Mouse (Mus musculus): ENCODE measurements around the gene Rtl6. TPM values are rescaled to one million over a fixed set of nuclear protein-coding genes. Genes with fewer than 3 reads are reported as not detected.

The Rtl6 gene
- polyA plus RNA-seq, 1 experiment from 2014 or later: 9.5 TPM

DNA sequence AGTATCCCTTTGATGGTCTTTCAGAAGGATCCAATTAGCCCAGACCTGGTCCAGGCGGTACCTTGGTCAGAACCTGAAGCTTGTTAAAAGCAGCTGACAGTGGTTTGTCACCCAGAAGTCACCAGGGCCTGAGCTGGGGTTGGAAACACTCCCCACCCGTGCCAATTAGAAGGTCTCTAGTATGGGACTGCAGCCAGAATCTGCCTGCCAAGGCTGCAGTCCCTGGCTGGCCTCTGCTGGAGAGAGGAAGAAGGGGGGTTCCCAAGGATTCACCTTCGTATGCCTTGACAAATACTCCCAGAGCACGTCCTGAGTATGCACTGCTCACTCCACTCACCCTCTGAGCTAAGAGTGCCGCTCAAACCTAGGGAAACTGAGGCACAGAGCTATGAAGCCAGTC lies 34.6 kb upstream of the Rtl6 start:
- no peaks in the 10 kb centered on the region for H3K9me3 ChIP-seq (ENCODE audit: control insufficient read depth, low read length)
- H3K36me3 ChIP-seq (ENCODE audit: control insufficient read depth, insufficient read depth, low read length): no peaks in the 10 kb centered on the region
- H3K27ac ChIP-seq (ENCODE audit: low read depth, low read length): no peak overlapping the region
- H3K4me1 ChIP-seq (ENCODE audit: control insufficient read depth, insufficient read depth, low read length): peaks cover 4% of the 10 kb centered on the region; the same call in 1 of the 2 replicates
- 78% methylated on average over 5 of the region's 5 CpGs for WGBS
- H3K4me2 ChIP-seq (replicated peaks; ENCODE audit: low read depth, low read length): no peak overlapping the region
- no peak overlapping the region for H3K4me3 ChIP-seq (ENCODE audit: low read length)
- H3K27me3 ChIP-seq (ENCODE audit: control insufficient read depth, insufficient read depth, low read length): no peaks in the 10 kb centered on the region
- no peak for ATAC-seq (ENCODE audit: low FRiP score, low TSS enrichment)
- no peak overlapping the region for H3K9ac ChIP-seq (ENCODE audit: low read depth, low read length)

DNA sequence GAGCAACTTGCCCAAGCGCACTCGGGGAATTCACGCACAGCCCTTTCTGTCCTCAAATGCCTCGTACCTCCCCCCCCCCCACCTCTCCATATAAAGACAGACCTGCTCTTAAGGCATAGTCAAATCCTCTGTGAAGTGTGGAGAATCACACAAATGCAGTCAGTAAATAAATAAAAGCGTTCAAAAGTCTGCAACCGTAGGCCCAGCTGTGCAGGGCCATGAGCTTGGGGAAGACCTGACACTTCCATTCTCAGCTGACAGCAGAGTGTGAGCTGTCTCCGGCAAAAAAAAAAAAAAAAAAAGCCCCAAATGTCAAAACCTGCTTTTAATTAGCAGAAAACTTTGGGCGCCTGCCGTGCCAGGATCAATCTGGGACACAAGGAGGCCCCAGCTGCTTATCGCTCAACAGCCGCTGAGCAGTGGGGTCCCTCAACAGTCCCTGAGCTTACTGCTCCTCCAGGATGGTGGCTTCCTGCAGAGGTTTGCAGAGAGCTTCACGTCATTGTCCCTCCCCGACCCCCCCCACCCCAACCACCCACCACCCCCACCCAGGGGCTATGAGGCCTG lies 34.0 kb upstream of the Rtl6 start:
- Histone ChIP-seq H3K4me1 (ENCODE audit: control insufficient read depth, insufficient read depth, low read length) (peaks cover 4% of the 10 kb centered on the region; the same call in 1 of the 2 replicates), H3K9ac (ENCODE audit: low read depth, low read length) (no peak overlapping the region), H3K4me3 (ENCODE audit: low read length) (no peak overlapping the region), H3K27ac (ENCODE audit: low read depth, low read length) (no peak overlapping the region), H3K4me2 (replicated peaks; ENCODE audit: low read depth, low read length) (no peak overlapping the region), H3K9me3 (ENCODE audit: control insufficient read depth, low read length) (no peaks in the 10 kb centered on the region), H3K36me3 (ENCODE audit: control insufficient read depth, insufficient read depth, low read length) (no peaks in the 10 kb centered on the region), H3K27me3 (ENCODE audit: control insufficient read depth, insufficient read depth, low read length) (no peaks in the 10 kb centered on the region)
- 45% methylated on average over 13 of the region's 13 CpGs for WGBS
- ATAC-seq (ENCODE audit: low FRiP score, low TSS enrichment): no peak

DNA sequence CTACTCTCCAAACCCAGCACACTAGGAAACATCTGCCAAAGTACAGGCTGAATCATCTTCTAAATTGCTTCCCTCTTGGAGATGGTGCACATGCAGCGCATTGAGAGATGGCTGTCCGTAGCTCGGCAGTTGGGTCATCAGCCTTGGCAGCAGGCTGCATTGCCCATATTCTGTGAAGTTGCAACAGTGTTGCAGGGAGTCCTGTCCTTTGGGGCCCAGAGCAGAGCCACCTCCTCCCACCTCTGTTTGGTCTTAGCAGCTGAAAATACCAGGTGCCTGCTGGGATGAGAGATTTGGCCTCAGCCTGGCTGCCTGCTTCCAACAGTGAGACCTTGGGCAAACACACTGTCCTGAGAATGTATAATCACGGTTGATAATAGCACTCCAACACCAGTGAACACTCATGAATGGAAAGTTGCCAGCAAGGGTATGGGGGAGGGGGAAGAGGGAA lies 30.8 kb upstream of the Rtl6 start:
- no peak for ATAC-seq (ENCODE audit: low FRiP score, low TSS enrichment)
- 76% methylated on average over 4 of the region's 4 CpGs for WGBS
- no peaks in the 10 kb centered on the region for H3K27me3 ChIP-seq (ENCODE audit: control insufficient read depth, insufficient read depth, low read length)
- H3K9ac ChIP-seq (ENCODE audit: low read depth, low read length): no peak overlapping the region
- H3K4me3 ChIP-seq (ENCODE audit: low read length): no peak overlapping the region
- no peak overlapping the region for H3K4me2 ChIP-seq (replicated peaks; ENCODE audit: low read depth, low read length)
- no peak overlapping the region for H3K27ac ChIP-seq (ENCODE audit: low read depth, low read length)
- H3K36me3 ChIP-seq (ENCODE audit: control insufficient read depth, insufficient read depth, low read length): no peaks in the 10 kb centered on the region
- no peaks in the 10 kb centered on the region for H3K9me3 ChIP-seq (ENCODE audit: control insufficient read depth, low read length)
- no peaks in the 10 kb centered on the region for H3K4me1 ChIP-seq (ENCODE audit: control insufficient read depth, insufficient read depth, low read length)

DNA sequence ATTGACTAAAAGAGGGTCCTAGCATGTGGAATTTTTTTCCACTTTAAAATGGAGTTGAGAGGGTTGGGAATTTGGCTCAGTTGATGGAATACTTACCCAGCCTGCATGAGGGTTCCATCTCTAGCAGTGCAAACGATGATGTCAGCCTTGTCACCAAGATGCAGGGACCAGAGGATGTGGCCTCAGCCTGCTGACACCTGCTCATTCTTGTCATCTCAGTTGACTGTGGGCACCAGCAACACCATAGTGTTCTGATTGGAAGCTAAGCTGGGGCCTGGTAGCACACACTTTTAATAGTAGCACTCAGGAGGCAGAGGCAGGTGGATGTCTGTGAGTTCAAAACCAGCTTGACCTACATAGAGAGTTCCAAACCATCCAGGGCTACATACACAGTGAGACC lies 21.0 kb upstream of the Rtl6 start:
- H3K36me3 ChIP-seq (ENCODE audit: control insufficient read depth, insufficient read depth, low read length): no peaks in the 10 kb centered on the region
- no peak overlapping the region for H3K27ac ChIP-seq (ENCODE audit: low read depth, low read length)
- H3K27me3 ChIP-seq (ENCODE audit: control insufficient read depth, insufficient read depth, low read length): no peaks in the 10 kb centered on the region
- H3K4me1 ChIP-seq (ENCODE audit: control insufficient read depth, insufficient read depth, low read length): no peaks in the 10 kb centered on the region
- no peak overlapping the region for H3K4me2 ChIP-seq (replicated peaks; ENCODE audit: low read depth, low read length)
- no peak for ATAC-seq (ENCODE audit: low FRiP score, low TSS enrichment)
- H3K4me3 ChIP-seq (ENCODE audit: low read length): no peak overlapping the region
- 86% methylated on average over 1 of the region's 1 CpGs for WGBS
- H3K9ac ChIP-seq (ENCODE audit: low read depth, low read length): no peak overlapping the region
- H3K9me3 ChIP-seq (ENCODE audit: control insufficient read depth, low read length): no peaks in the 10 kb centered on the region

DNA sequence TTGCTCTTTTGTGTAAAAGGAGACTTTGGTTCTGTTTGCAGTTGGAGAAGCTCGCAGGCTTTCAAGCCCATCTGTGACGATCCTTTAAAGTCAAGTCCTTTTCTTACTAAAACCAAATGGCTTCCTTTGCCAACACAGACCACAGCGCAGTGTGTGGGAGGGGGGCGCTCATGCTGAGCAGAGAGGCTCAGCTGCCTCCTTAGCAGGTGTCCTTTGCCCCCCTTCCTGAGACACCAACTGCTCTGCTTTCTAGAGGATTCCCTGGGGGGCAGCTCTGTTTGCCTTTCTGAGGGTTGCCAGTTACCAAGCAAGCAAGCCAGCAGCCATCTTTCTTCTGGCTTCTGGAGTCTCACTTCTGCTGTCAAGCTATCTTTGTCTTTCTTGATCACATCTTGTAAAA lies 19.4 kb upstream of the Rtl6 start:
- no peak overlapping the region for H3K9ac ChIP-seq (ENCODE audit: low read depth, low read length)
- no peak for ATAC-seq (ENCODE audit: low FRiP score, low TSS enrichment)
- WGBS: 49% methylated on average over 4 of the region's 4 CpGs

DNA sequence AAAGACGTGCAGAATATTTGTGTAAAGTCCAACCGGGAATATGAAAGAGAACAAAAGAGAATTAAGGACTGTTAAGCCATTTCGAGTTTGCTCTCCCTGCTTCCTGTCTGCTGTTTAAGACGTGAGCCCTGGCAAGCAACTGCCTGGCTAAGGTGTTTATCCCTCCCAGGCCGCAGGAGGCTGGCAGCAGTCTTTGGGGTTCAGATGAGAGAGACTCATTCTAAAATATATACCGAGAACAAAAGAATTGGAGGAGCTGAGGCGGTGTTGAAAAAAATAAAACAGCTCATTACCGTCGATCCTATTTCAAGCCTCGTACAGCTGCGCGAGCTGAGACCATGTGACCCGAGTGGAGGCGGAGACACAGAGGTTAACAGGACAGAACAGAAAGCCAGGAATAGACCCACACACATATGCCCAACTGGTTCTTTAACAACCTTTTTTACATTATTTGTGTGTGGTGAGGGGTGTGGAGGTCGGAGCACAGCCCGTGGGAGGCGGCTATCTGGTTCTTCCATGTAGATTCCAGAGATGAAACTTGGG lies 9.0 kb upstream of the Rtl6 start:
- H3K27me3 ChIP-seq (ENCODE audit: control insufficient read depth, insufficient read depth, low read length): no peaks in the 10 kb centered on the region
- H3K9me3 ChIP-seq (ENCODE audit: control insufficient read depth, low read length): no peaks in the 10 kb centered on the region
- no peak overlapping the region for H3K4me2 ChIP-seq (replicated peaks; ENCODE audit: low read depth, low read length)
- no peak overlapping the region for H3K9ac ChIP-seq (ENCODE audit: low read depth, low read length)
- H3K36me3 ChIP-seq (ENCODE audit: control insufficient read depth, insufficient read depth, low read length): no peaks in the 10 kb centered on the region
- ATAC-seq (ENCODE audit: low FRiP score, low TSS enrichment): no peak
- no peaks in the 10 kb centered on the region for H3K4me1 ChIP-seq (ENCODE audit: control insufficient read depth, insufficient read depth, low read length)
- 63% methylated on average over 17 of the region's 17 CpGs for WGBS
- H3K27ac ChIP-seq (ENCODE audit: low read depth, low read length): no peak overlapping the region
- no peak overlapping the region for H3K4me3 ChIP-seq (ENCODE audit: low read length)

More for the DNA sequence above, 19.4 kb upstream of the Rtl6 start:
- H3K27me3 ChIP-seq (ENCODE audit: control insufficient read depth, insufficient read depth, low read length): no peaks in the 10 kb centered on the region
- no peaks in the 10 kb centered on the region for H3K9me3 ChIP-seq (ENCODE audit: control insufficient read depth, low read length)
- H3K27ac ChIP-seq (ENCODE audit: low read depth, low read length): no peak overlapping the region
- H3K4me1 ChIP-seq (ENCODE audit: control insufficient read depth, insufficient read depth, low read length): no peaks in the 10 kb centered on the region
- no peaks in the 10 kb centered on the region for H3K36me3 ChIP-seq (ENCODE audit: control insufficient read depth, insufficient read depth, low read length)
- H3K4me2 ChIP-seq (replicated peaks; ENCODE audit: low read depth, low read length): no peak overlapping the region
- H3K4me3 ChIP-seq (ENCODE audit: low read length): no peak overlapping the region

DNA sequence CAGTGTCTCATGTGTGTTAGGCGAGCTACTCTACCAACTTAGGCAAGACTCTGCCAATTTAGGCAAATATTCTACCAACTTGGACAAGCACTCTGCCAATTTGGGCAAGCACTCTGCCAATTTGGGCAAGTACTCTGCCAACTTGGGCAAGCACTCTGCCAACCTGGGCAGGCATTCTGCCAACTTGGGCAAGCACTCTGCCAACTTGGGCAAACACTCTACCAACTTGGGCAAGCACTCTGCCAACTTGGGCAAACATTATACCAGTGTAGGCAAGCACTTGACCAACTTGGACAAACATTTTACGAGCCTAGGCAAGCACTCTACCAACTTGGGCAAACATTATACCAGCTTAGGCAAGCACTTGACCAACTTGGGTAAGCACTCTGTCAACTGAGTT lies 3.9 kb upstream of the Rtl6 start:
- no peak overlapping the region for H3K27ac ChIP-seq (ENCODE audit: low read depth, low read length)
- 89% methylated on average over 2 of the region's 2 CpGs for WGBS
- ATAC-seq (ENCODE audit: low FRiP score, low TSS enrichment): no peak

DNA sequence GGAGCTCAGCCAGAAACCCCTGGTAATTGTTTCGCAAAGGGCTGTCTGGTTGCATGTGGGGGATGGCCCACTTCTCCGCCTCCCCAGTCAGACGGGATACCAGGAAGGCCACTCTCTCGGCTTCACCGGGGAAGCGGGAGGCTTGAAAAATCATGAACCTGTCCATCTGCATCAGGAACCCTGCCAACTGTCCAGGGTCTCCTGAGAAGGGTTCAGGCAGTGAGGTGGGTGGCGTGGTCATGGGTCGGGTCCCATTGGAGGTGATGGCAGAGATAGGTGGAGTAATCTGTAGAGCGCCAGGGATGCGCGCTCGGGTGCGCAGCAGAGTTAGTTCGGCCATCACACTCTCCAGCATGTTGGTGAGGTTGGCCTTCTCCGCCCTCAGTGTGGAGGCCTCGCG lies 949 bp downstream of the Rtl6 start:
- Histone ChIP-seq H3K9ac (ENCODE audit: low read depth, low read length) (0 out of 2 replicates have a peak overlapping the region, but pooled peaks have one; percentile 76), H3K36me3 (ENCODE audit: control insufficient read depth, insufficient read depth, low read length) (peaks cover 6% of the 10 kb centered on the region; the same call in 1 of the 2 replicates), H3K27me3 (ENCODE audit: control insufficient read depth, insufficient read depth, low read length) (no peaks in the 10 kb centered on the region), H3K4me2 (replicated peaks; ENCODE audit: low read depth, low read length) (peak overlapping the region; percentile 78; the same call in 1 of the 2 replicates), H3K4me1 (ENCODE audit: control insufficient read depth, insufficient read depth, low read length) (no peaks in the 10 kb centered on the region), H3K9me3 (ENCODE audit: control insufficient read depth, low read length) (no peaks in the 10 kb centered on the region), H3K4me3 (ENCODE audit: low read length) (no peak overlapping the region; the same call in 1 of the 2 replicates), H3K27ac (ENCODE audit: low read depth, low read length) (no peak overlapping the region)
- peak; percentile 2; the same call in 1 of the 2 replicates for ATAC-seq (ENCODE audit: low FRiP score, low TSS enrichment)
- 96% methylated on average over 17 of the region's 17 CpGs for WGBS

More for the DNA sequence above, 3.9 kb upstream of the Rtl6 start:
- no peaks in the 10 kb centered on the region for H3K36me3 ChIP-seq (ENCODE audit: control insufficient read depth, insufficient read depth, low read length)
- no peak overlapping the region for H3K4me3 ChIP-seq (ENCODE audit: low read length)
- no peaks in the 10 kb centered on the region for H3K4me1 ChIP-seq (ENCODE audit: control insufficient read depth, insufficient read depth, low read length)
- H3K27me3 ChIP-seq (ENCODE audit: control insufficient read depth, insufficient read depth, low read length): no peaks in the 10 kb centered on the region
- H3K4me2 ChIP-seq (replicated peaks; ENCODE audit: low read depth, low read length): no peak overlapping the region
- no peaks in the 10 kb centered on the region for H3K9me3 ChIP-seq (ENCODE audit: control insufficient read depth, low read length)
- H3K9ac ChIP-seq (ENCODE audit: low read depth, low read length): no peak overlapping the region

DNA sequence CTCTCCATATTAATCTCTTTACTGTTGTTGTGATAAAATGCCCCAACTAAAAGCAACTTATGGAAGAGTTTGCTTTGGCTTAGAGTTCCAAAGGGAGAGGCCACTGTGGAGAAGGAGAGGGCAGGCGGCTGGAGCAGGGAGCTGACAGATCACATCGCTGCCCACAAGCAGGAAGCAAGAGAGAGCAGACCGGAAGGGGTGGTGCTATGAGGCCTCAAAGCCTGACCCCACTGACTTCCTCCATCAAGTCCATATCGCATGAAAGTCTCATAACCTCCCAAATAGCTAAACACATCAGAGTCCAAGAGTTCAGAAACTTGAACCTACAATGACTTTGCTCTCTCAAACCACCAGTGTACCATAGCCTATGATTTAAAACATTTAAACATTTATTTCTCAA lies 6.6 kb downstream of the Rtl6 start:
- no peaks in the 10 kb centered on the region for H3K4me1 ChIP-seq (ENCODE audit: control insufficient read depth, insufficient read depth, low read length)
- H3K9me3 ChIP-seq (ENCODE audit: control insufficient read depth, low read length): no peaks in the 10 kb centered on the region
- no peak overlapping the region for H3K9ac ChIP-seq (ENCODE audit: low read depth, low read length)
- no peak for ATAC-seq (ENCODE audit: low FRiP score, low TSS enrichment)
- no peak overlapping the region for H3K27ac ChIP-seq (ENCODE audit: low read depth, low read length)
- no peaks in the 10 kb centered on the region for H3K27me3 ChIP-seq (ENCODE audit: control insufficient read depth, insufficient read depth, low read length)
- H3K36me3 ChIP-seq (ENCODE audit: control insufficient read depth, insufficient read depth, low read length): peaks cover 6% of the 10 kb centered on the region; the same call in 1 of the 2 replicates
- H3K4me3 ChIP-seq (ENCODE audit: low read length): no peak overlapping the region
- H3K4me2 ChIP-seq (replicated peaks; ENCODE audit: low read depth, low read length): no peak overlapping the region
- 59% methylated on average over 4 of the region's 4 CpGs for WGBS

All from kidney, embryonic 14.5 days (tissue).